Mouse (Mus musculus) CD8-positive naive resting alpha-beta T cell, adult 57 days (primary cell): Measurements from ENCODE around the gene Afap1. TPM values are rescaled to one million over a fixed set of nuclear protein-coding genes. Genes with fewer than 3 reads are reported as not detected.

Experiments
- total RNA-seq: library from RNA; stranded (reverse); gene quantifications from one replicate; pipeline ENCODE4 v1.2.4, GENCODE M21; 2023

Afap1 gene
- total RNA-seq, result 19.8 TPM

GRCm38 (mm10) chr5:35893093-35893804 lies at the start of gene Afap1:
Afap1 (plus strand) TSS chr5:35893319.

Other genes starting within 250 kb of the Afap1 start
- gene Htra3, start 213.5 kb upstream of the Afap1 start, total RNA-seq, result not detected
- gene Sh3tc1, start 153.3 kb upstream of the Afap1 start, total RNA-seq, result 5.0 TPM
- gene Ablim2, start 135.4 kb upstream of the Afap1 start, total RNA-seq, result 2.0 TPM